Mouse (Mus musculus) kidney, embryonic 16.5 days (tissue): Measurements from ENCODE around the gene Sugct. TPM values are rescaled to one million over a fixed set of nuclear protein-coding genes. Genes with fewer than 3 reads are reported as not detected.
"Not testable (repeated sequence)": the region's sequence is repeated elsewhere in the genome, so short reads cannot be mapped to it uniquely, and the experiment has no call there.

Source experiments
- ATAC-seq: fragments of 200-750 bp; cut with Nextera tagmentation; 2 replicates; pipeline ENCODE4 v1.8.0; 2017; ENCODE audit warnings: moderate TSS enrichment; ENCODE audit not compliant: low FRiP score, low TSS enrichment
- H3K27ac ChIP-seq: fragments of 300-500 bp; sonication (generic); 2 replicates; pipeline ENCODE4 v1.5.1; 2014; ENCODE audit warnings: low read length
- H3K27me3 ChIP-seq: fragments of 300-500 bp; sonication (generic); 2 replicates; pipeline ENCODE4 v1.6.1; 2014; ENCODE audit warnings: low read length, control low read depth, mixed read lengths; ENCODE audit not compliant: insufficient read depth
- H3K36me3 ChIP-seq: fragments of 300-500 bp; sonication (generic); 2 replicates; pipeline ENCODE4 v1.6.1; 2014; ENCODE audit warnings: low read length, control low read depth, mixed read lengths; ENCODE audit not compliant: insufficient read depth
- H3K4me1 ChIP-seq: fragments of 300-500 bp; sonication (generic); 2 replicates; pipeline ENCODE4 v1.6.1; 2014; ENCODE audit warnings: low read length, control low read depth, mixed read lengths; ENCODE audit not compliant: insufficient read depth
- H3K4me2 ChIP-seq: fragments of 300-500 bp; sonication (generic); replicated peaks from 2 replicates; pipeline ENCODE4 v1.6.1; 2014; ENCODE audit warnings: low read depth, low read length
- H3K4me3 ChIP-seq: fragments of 300-500 bp; sonication (generic); 2 replicates; pipeline ENCODE4 v1.5.1; 2014; ENCODE audit warnings: mild to moderate bottlenecking, low read length
- H3K9ac ChIP-seq: fragments of 300-500 bp; sonication (generic); replicated peaks from 2 replicates; pipeline ENCODE4 v1.6.1; 2014; ENCODE audit warnings: low read length
- H3K9me3 ChIP-seq: fragments of 300-500 bp; sonication (generic); 2 replicates; pipeline ENCODE4 v1.6.1; 2016; ENCODE audit warnings: low read length, control low read depth
- WGBS: fragments of 180-500 bp; shearing (Covaris S2); extraction: QIAGEN DNeasy Blood & Tissue Kit; methylation state at CpG from one replicate; pipeline ENCODE4 v1.1.7; 2014; 5-methylcytosine and 5-hydroxymethylcytosine counted together
- polyA plus RNA-seq: library from polyadenylated mRNA; unstranded; fragments of >200 nt; fragmentation: Nextera tagmentation; extraction: Ambion mirVana; gene quantifications from 2 replicates; pipeline ENCODE4 v1.2.1, GENCODE M21; 2015

The Sugct gene
- polyA plus RNA-seq, 1 experiment from 2014 or later = 17.5 TPM

DNA sequence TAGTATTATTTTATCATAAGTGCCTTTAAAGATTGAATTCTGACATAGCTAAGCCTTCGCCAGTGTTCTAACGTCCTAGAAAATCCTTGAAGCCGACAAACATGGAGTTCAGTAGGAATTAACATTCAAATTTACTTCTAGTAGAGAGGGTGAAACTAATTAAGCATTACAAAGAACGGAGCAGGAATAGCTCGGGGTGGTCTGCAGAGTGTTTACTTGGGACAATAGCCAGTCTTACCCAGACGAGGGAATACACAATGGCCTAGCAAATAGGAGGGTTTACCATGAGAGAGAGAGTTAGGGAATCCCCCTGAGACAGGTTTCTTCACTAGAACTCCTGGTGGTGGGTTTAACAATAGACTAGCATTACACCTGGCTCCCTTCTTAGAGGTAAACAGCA is 865.1 kb downstream of the Sugct start:
- not testable (repeated sequence) for H3K27ac ChIP-seq, H3K4me3 ChIP-seq, H3K9me3 ChIP-seq, H3K36me3 ChIP-seq, H3K27me3 ChIP-seq, ATAC-seq, H3K9ac ChIP-seq, H3K4me2 ChIP-seq, H3K4me1 ChIP-seq
- WGBS = 59% methylated on average over 6 of the region's 6 CpGs

DNA sequence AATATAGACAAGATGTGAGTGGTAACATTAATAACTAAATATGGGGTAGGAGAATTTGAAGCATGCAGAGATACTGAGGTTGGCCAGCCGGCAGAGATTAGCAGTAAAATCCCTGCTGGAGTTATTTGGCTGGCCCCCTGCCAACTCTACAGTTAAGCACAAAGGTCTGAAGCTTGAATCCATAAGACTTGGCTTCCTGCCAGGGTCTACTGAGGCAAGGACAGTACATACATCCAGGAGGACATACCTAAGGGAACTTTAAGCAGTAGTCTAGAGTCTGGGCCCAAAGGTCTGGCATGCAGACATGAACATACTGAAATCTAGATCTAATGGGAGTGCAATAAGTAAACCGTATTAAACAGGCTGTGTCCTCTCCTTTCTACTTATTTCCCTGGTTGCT is 865.8 kb downstream of the Sugct start:
- Histone ChIP-seq H3K4me2 (no peak overlapping the region), H3K4me3 (no peak overlapping the region), H3K4me1 (no peaks in the 10 kb centered on the region), H3K9me3 (no peaks in the 10 kb centered on the region), H3K27ac (no peak overlapping the region), H3K27me3 (no peaks in the 10 kb centered on the region), H3K9ac (no peak overlapping the region), H3K36me3 (no peaks in the 10 kb centered on the region)
- ATAC-seq = no peak
- 56% methylated on average over 2 of the region's 2 CpGs for WGBS

DNA sequence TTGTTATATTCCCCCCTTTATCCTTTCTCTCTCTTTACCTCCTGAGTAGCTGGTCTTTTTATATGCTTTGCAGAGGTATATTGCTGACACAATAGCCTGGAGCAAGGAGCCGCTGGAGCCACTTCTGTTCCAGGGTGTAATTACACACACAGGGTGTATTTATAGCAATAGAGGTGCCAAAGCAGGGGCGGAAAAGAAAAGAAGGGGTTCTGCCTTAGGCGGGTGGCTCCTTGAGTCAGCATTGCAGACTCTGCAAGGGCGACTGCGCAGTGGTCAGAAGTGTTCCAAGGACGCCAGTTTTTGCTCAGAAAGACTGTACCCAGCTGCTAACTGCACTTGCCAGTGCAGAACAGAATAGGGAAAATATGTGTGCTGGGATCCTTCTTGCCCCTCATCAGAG is 869.7 kb downstream of the Sugct start:
- H3K9me3 ChIP-seq = no peaks in the 10 kb centered on the region
- no peaks in the 10 kb centered on the region for H3K4me1 ChIP-seq
- H3K27ac ChIP-seq = no peak overlapping the region
- WGBS = 57% methylated on average over 6 of the region's 6 CpGs
- H3K36me3 ChIP-seq = no peaks in the 10 kb centered on the region
- no peak overlapping the region for H3K4me2 ChIP-seq
- no peak for ATAC-seq
- H3K4me3 ChIP-seq = no peak overlapping the region
- H3K9ac ChIP-seq = no peak overlapping the region
- no peaks in the 10 kb centered on the region for H3K27me3 ChIP-seq

DNA sequence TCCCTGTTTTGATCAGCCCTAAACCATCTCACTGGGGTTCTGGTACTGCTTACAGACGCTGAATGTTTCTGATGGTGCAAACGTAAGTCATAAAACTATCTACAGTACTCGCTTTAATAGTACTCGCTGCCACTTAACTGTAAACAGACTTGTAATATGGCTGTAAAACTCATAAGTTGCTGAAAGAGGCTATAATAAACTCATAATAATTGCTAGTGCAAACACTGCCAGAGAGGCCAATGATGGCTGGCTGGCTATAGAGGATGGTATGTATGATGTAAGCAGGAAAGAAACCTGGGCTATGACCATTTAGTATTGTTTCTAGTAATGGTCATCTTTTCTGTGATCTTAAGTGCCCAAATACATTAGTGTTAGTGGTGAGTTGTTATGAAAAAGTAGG is 873.6 kb downstream of the Sugct start:
- Histone ChIP-seq H3K27me3 (no peaks in the 10 kb centered on the region), H3K4me1 (no peaks in the 10 kb centered on the region), H3K36me3 (no peaks in the 10 kb centered on the region), H3K9ac (no peak overlapping the region), H3K9me3 (no peaks in the 10 kb centered on the region), H3K4me3 (no peak overlapping the region), H3K4me2 (no peak overlapping the region), H3K27ac (no peak overlapping the region)
- WGBS = 81% methylated on average over 4 of the region's 4 CpGs
- ATAC-seq = no peak

DNA sequence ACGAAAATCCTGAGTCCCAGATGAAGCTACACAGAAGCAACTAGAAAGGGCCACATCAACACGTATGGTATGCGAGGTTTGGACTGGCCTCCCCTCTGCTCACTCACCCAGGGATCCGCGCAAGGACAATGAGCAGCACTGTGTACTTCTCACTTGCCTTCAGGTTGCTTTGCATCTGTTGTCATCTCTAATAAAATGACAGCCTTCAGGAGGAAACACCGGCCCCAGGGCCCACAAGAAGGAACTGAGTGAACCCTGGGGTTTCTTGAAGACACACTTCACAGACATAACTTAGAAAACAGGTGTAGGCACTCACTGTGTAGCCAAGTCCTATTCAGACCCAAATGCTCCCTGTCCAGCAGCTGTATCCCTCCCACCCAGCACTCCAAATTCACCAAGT is 877.9 kb downstream of the Sugct start:
- H3K4me3 ChIP-seq = no peak overlapping the region
- no peaks in the 10 kb centered on the region for H3K4me1 ChIP-seq
- no peak overlapping the region for H3K27ac ChIP-seq
- H3K4me2 ChIP-seq = no peak overlapping the region
- H3K36me3 ChIP-seq = no peaks in the 10 kb centered on the region
- no peaks in the 10 kb centered on the region for H3K27me3 ChIP-seq
- 85% methylated on average over 6 of the region's 6 CpGs for WGBS
- no peak for ATAC-seq
- H3K9ac ChIP-seq = no peak overlapping the region
- no peaks in the 10 kb centered on the region for H3K9me3 ChIP-seq

DNA sequence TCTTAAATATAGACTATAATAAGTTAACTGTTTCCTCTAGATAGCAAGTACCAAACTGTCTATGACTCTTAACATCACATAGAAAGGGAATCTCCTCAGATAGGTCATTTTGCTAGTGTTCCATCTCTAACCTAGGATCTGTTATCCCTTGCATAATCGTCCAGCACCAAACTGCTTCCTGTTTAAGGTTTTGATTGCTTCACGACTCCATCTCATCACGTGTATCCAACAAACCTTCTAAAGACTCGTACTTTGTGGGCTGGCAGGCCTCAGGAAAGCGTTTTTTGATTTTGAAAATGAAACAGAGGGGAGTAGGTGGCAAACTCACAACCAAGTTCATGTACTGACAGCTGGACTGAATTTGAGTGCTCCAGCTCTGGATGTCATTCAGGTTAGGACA is 878.6 kb downstream of the Sugct start:
- H3K27ac ChIP-seq = no peak overlapping the region
- H3K27me3 ChIP-seq = no peaks in the 10 kb centered on the region
- 76% methylated on average over 5 of the region's 5 CpGs for WGBS
- H3K9ac ChIP-seq = no peak overlapping the region
- no peaks in the 10 kb centered on the region for H3K36me3 ChIP-seq
- H3K4me1 ChIP-seq = no peaks in the 10 kb centered on the region
- H3K4me2 ChIP-seq = no peak overlapping the region
- no peak overlapping the region for H3K4me3 ChIP-seq
- ATAC-seq = no peak
- H3K9me3 ChIP-seq = no peaks in the 10 kb centered on the region

DNA sequence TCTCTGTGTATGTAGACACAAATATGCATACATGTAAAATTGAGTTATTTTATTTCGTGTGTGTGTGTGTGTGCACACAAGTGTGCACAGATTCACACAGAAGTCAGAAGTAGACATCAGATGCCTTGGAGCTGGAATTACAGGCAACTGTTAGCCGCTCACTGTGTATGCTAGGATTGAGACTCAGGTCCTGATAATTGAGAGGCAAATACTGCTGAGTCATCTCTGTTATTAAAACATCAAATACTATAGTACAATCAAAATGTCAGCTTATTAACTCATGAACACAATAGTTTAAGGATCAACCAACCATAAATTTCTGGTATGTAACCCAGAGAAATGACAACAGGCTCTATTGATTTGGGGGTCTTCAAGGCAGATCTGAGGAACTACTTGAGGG is 883.1 kb downstream of the Sugct start:
- 84% methylated on average over 2 of the region's 2 CpGs for WGBS
- no peak for ATAC-seq
- H3K27ac ChIP-seq = no peak overlapping the region
- no peaks in the 10 kb centered on the region for H3K36me3 ChIP-seq
- H3K9ac ChIP-seq = no peak overlapping the region
- H3K9me3 ChIP-seq = no peaks in the 10 kb centered on the region
- no peaks in the 10 kb centered on the region for H3K27me3 ChIP-seq
- no peak overlapping the region for H3K4me3 ChIP-seq
- H3K4me1 ChIP-seq = no peaks in the 10 kb centered on the region
- H3K4me2 ChIP-seq = no peak overlapping the region

Other genes with a start within 250 kb of the Sugct start
- gene Mplkip, start 361 bp downstream of the Sugct start, polyA plus RNA-seq = 39.5 and 48.4 TPM in 2 replicates
- gene Cdk13, start 109.5 kb upstream of the Sugct start, polyA plus RNA-seq = 13.8 and 14.0 TPM in 2 replicates
- 89.8 and 105 TPM in 2 replicates for gene Rala, start 248.7 kb upstream of the Sugct start, polyA plus RNA-seq